Mouse (Mus musculus) neutrophil, adult 83 days (primary cell): ENCODE data around the gene Serpina11. TPM values are rescaled to one million over a fixed set of nuclear protein-coding genes. Genes with fewer than 3 reads are reported as not detected.

Experiments
- total RNA-seq, 2 experiments: library from RNA; stranded (reverse); gene quantifications; one replicate each; pipeline ENCODE4 v1.2.4; 2023

Serpina11 gene
- total RNA-seq = under 1 TPM in 1 of 2 experiments, not detected in 1; 0.37 TPM

GRCm38 (mm10) chr12:103989857-103990256, at the start of gene Serpina11:
Gene Serpina11, minus strand, starts transcription at chr12:103989957.

GRCm38 (mm10) chr12:104013620-104014019, 23.9 kb upstream of the Serpina11 start, which contains the start of gene Serpina9:
Gene Serpina9, minus strand, starts transcription at chr12:104013755.

GRCm38 (mm10) chr12:103958798-103959197, 31.0 kb downstream of the Serpina11 start, which contains the start of gene Serpina1e:
Gene Serpina1e, minus strand, starts transcription at chr12:103958975.

Other genes starting within 250 kb of the Serpina11 start
- gene Serpina1d, start 216.4 kb downstream of the Serpina11 start, total RNA-seq = 1 to 10 TPM in 1 of 2 experiments, not detected in 1; 1.4 TPM
- under 1 TPM; 0.53 to 0.57 TPM for gene Serpina1b, start 159.6 kb downstream of the Serpina11 start, total RNA-seq
- gene Serpina1a, start 126.4 kb downstream of the Serpina11 start, total RNA-seq = not detected
- 1 to 10 TPM in 1 of 2 experiments, under 1 TPM in 1; 0.79 to 1.2 TPM for gene Serpina1c, start 85.1 kb downstream of the Serpina11 start, total RNA-seq
- gene Serpina1e, start 31.0 kb downstream of the Serpina11 start, total RNA-seq = under 1 TPM in 1 of 2 experiments, not detected in 1; 0.35 TPM
- gene Serpina9, start 23.8 kb upstream of the Serpina11 start, total RNA-seq = not detected
- not detected for gene Serpina12, start 54.5 kb upstream of the Serpina11 start, total RNA-seq
- not detected for gene Serpina5, start 111.2 kb upstream of the Serpina11 start, total RNA-seq
- gene Serpina3a, start 122.8 kb upstream of the Serpina11 start, total RNA-seq = not detected
- gene Serpina3b, start 138.0 kb upstream of the Serpina11 start, total RNA-seq = under 1 TPM in 1 of 2 experiments, not detected in 1; 0.20 TPM
- gene Serpina3c, start 163.9 kb upstream of the Serpina11 start, total RNA-seq = not detected
- under 1 TPM in 1 of 2 experiments, not detected in 1; 0.18 TPM for gene Serpina3f, start 224.6 kb upstream of the Serpina11 start, total RNA-seq
- gene Serpina3g, start 246.3 kb upstream of the Serpina11 start, total RNA-seq = 1 to 10 TPM; 1.8 to 2.1 TPM